Mouse (Mus musculus): ENCODE results near the gene Fbxo48.

The Fbxo48 gene

GRCm38 (mm10) chr11:16973086-16973485 is 21.9 kb downstream of the Fbxo48 start:
- no peak for DNase-seq

GRCm38 (mm10) chr11:16976937-16977336 is 25.8 kb downstream of the Fbxo48 start:
- DNase-seq, result no peak

- DNase-seq, result no peak
These were observed 26.4 kb downstream of the Fbxo48 start for GRCm38 (mm10) chr11:16977611-16978010.

GRCm38 (mm10) chr11:16978161-16978707 is 27.1 kb downstream of the Fbxo48 start:
- DNase-seq, result no peak

GRCm38 (mm10) chr11:16986550-16987187 is 35.5 kb downstream of the Fbxo48 start:
- no peak for DNase-seq

- no peak for DNase-seq
These were observed 36.7 kb downstream of the Fbxo48 start for GRCm38 (mm10) chr11:16987745-16988328.

GRCm38 (mm10) chr11:16989885-16990284 is 38.7 kb downstream of the Fbxo48 start:
- DNase-seq, result peak in 1 of 2 experiments; percentile 4

- DNase-seq, result no peak
These were observed 41.7 kb downstream of the Fbxo48 start for GRCm38 (mm10) chr11:16992880-16993279.

- DNase-seq, result no peak
These were observed 45.6 kb downstream of the Fbxo48 start for GRCm38 (mm10) chr11:16996818-16997217.

GRCm38 (mm10) chr11:16997465-16997864 is 46.3 kb downstream of the Fbxo48 start:
- no peak for DNase-seq

- DNase-seq, result no peak
These were observed 48.2 kb downstream of the Fbxo48 start for GRCm38 (mm10) chr11:16999387-16999786.

- DNase-seq, result no peak
These were observed 48.8 kb downstream of the Fbxo48 start for GRCm38 (mm10) chr11:16999933-17000332.

GRCm38 (mm10) chr11:17000353-17001334 is 49.5 kb downstream of the Fbxo48 start:
- peak in 1 of 2 experiments; percentile 12 for DNase-seq

- DNase-seq, result no peak
These were observed 51.7 kb downstream of the Fbxo48 start for GRCm38 (mm10) chr11:17002739-17003373.

GRCm38 (mm10) chr11:17003757-17004156 is 52.6 kb downstream of the Fbxo48 start:
- DNase-seq, result no peak
